Mouse (Mus musculus) CH12.LX (cell line): ENCODE measurements at regions not wholly inside any gene's neighbourhood (a gene's known extent, or its start where the extent isn't known, plus 50 kb on each side); places are given as distances from the start of the nearest gene placed in this dataset.

Experiments used
- DNase-seq: peaks from one replicate; pipeline ENCODE4 v3.0.0-alpha.2; 2013; ENCODE audit errors: extremely low read depth
- H3K27ac ChIP-seq: 2 replicates; pipeline ENCODE4 v1.5.1; 2012; ENCODE audit warnings: low read depth, mild to moderate bottlenecking, control low read depth, moderate library complexity; ENCODE audit not compliant: insufficient read depth
- H3K27me3 ChIP-seq: replicated peaks from 2 replicates; pipeline ENCODE3; 2012; ENCODE audit warnings: inconsistent platforms
- H3K36me3 ChIP-seq, 2 experiments: replicated peaks in 1 of 2; 2 replicates each; pipeline versions ENCODE3 to v1.6.1; 2012; ENCODE audit warnings: inconsistent platforms in 1 of 2, low read length in 1 of 2, mild to moderate bottlenecking in 1 of 2, mixed read lengths in 1 of 2, moderate library complexity in 1 of 2; ENCODE audit not compliant: control insufficient read depth in 1 of 2, insufficient read depth in 1 of 2
- H3K4me1 ChIP-seq, 2 experiments: 2 replicates each; pipeline ENCODE4 v1.6.1; 2012; ENCODE audit warnings: inconsistent platforms in 1 of 2, moderate library complexity in 1 of 2; ENCODE audit not compliant: insufficient read depth in 2 of 2, control insufficient read depth in 1 of 2
- H3K4me2 ChIP-seq: 2 replicates; pipeline ENCODE4 v1.6.1; 2012; ENCODE audit warnings: low read depth, mild to moderate bottlenecking, control low read depth; ENCODE audit not compliant: poor library complexity, insufficient read depth, severe bottlenecking
- H3K4me3 ChIP-seq, 3 experiments: fragments of 150-350 bp in 1 of 3; sonication (generic) in 1 of 3; replicated peaks in 1 of 3; 2 replicates each; pipeline versions ENCODE3 to v1.5.1; 2011 to 2012; ENCODE audit warnings: low read depth in 2 of 3, low read length in 2 of 3, mild to moderate bottlenecking in 2 of 3, moderate library complexity in 2 of 3, control low read depth in 1 of 3, improper control_type of control experiment in 1 of 3, inconsistent platforms in 1 of 3, mixed read lengths in 1 of 3; ENCODE audit not compliant: poor library complexity in 1 of 3
- H3K79me2 ChIP-seq: replicated peaks from 2 replicates; pipeline ENCODE4 v1.6.1; 2012; ENCODE audit warnings: mild to moderate bottlenecking, moderate library complexity; ENCODE audit not compliant: control insufficient read depth, poor library complexity, insufficient read depth, severe bottlenecking; ENCODE audit errors: extremely low read depth
- H3K9ac ChIP-seq: 2 replicates; pipeline ENCODE4 v1.6.1; 2012; ENCODE audit warnings: low read depth, mild to moderate bottlenecking, control low read depth, moderate library complexity; ENCODE audit not compliant: insufficient read depth
- H3K9me3 ChIP-seq: replicated peaks from 2 replicates; pipeline ENCODE3; 2012; ENCODE audit warnings: low read length, inconsistent platforms, mixed read lengths
- CHD2 ChIP-seq: IDR thresholded peaks from 2 replicates; pipeline ENCODE4 v1.6.1; 2011; ENCODE audit warnings: low read length, improper control_type of control experiment
- E2F4 ChIP-seq: IDR thresholded peaks from 2 replicates; pipeline ENCODE4 v1.6.1; 2011; ENCODE audit warnings: low read depth, low read length, improper control_type of control experiment; ENCODE audit not compliant: insufficient replicate concordance
- ELF1 ChIP-seq: IDR thresholded peaks from 2 replicates; pipeline ENCODE4 v1.6.1; 2014; ENCODE audit warnings: low read depth, mild to moderate bottlenecking, inconsistent platforms, low read length, improper control_type of control experiment
- EP300 ChIP-seq: IDR thresholded peaks from 2 replicates; pipeline ENCODE4 v1.6.1; 2011; ENCODE audit warnings: low read length, improper control_type of control experiment
- IRF4 ChIP-seq: IDR thresholded peaks from 2 replicates; pipeline ENCODE4 v1.6.1; 2014; ENCODE audit warnings: low read depth, mild to moderate bottlenecking, inconsistent platforms, low read length, improper control_type of control experiment
- JUND ChIP-seq: conservative IDR thresholded peaks from 2 replicates; pipeline ENCODE4 v1.6.1; 2011; ENCODE audit warnings: low read depth, low read length, improper control_type of control experiment
- KAT2A ChIP-seq: IDR thresholded peaks from 2 replicates; pipeline ENCODE4 v1.6.1; 2012; ENCODE audit warnings: low read length, improper control_type of control experiment, inconsistent platforms; ENCODE audit not compliant: insufficient replicate concordance
- MAX ChIP-seq: IDR thresholded peaks from 2 replicates; pipeline ENCODE4 v1.6.1; 2011; ENCODE audit warnings: low read length, improper control_type of control experiment
- MAZ ChIP-seq: IDR thresholded peaks from 2 replicates; pipeline ENCODE4 v1.6.1; 2012; ENCODE audit warnings: low read depth, mild to moderate bottlenecking, inconsistent platforms, low read length, improper control_type of control experiment, moderate library complexity
- MEF2A ChIP-seq: IDR thresholded peaks from 2 replicates; pipeline ENCODE4 v1.6.1; 2014; ENCODE audit warnings: low read depth, mild to moderate bottlenecking, inconsistent platforms, low read length, improper control_type of control experiment, borderline replicate concordance
- MYC ChIP-seq: IDR thresholded peaks from 2 replicates; pipeline ENCODE4 v1.6.1; 2011; ENCODE audit warnings: low read depth, mild to moderate bottlenecking, improper control_type of control experiment, low read length
- NRF1 ChIP-seq: IDR thresholded peaks from 2 replicates; pipeline ENCODE4 v1.6.1; 2014; ENCODE audit warnings: low read depth, mild to moderate bottlenecking, inconsistent platforms, low read length, improper control_type of control experiment, moderate library complexity
- POLR2A ChIP-seq: IDR thresholded peaks from 2 replicates; pipeline ENCODE4 v1.6.1; 2011; ENCODE audit warnings: low read depth, mild to moderate bottlenecking, improper control_type of control experiment, low read length
- POLR2AphosphoS2 ChIP-seq: IDR thresholded peaks from 2 replicates; pipeline ENCODE4 v1.6.1; 2011; ENCODE audit warnings: low read depth, low read length, improper control_type of control experiment
- RAD21 ChIP-seq: IDR thresholded peaks from 2 replicates; pipeline ENCODE4 v1.6.1; 2011; ENCODE audit warnings: low read depth, mild to moderate bottlenecking, low read length, improper control_type of control experiment, moderate library complexity
- TCF12 ChIP-seq: IDR thresholded peaks from 2 replicates; pipeline ENCODE4 v1.6.1; 2014; ENCODE audit warnings: low read depth, mild to moderate bottlenecking, inconsistent platforms, low read length, improper control_type of control experiment
- UBTF ChIP-seq: IDR thresholded peaks from 2 replicates; pipeline ENCODE4 v1.6.1; 2012; ENCODE audit warnings: low read depth, mild to moderate bottlenecking, inconsistent platforms, low read length, improper control_type of control experiment, moderate library complexity
- USF2 ChIP-seq: conservative IDR thresholded peaks from 2 replicates; pipeline ENCODE4 v1.6.1; 2011; ENCODE audit warnings: low read depth, low read length, improper control_type of control experiment
- ZC3H11A ChIP-seq: IDR thresholded peaks from 2 replicates; pipeline ENCODE4 v1.6.1; 2012; ENCODE audit warnings: low read depth, mild to moderate bottlenecking, inconsistent platforms, low read length, improper control_type of control experiment
- dilution Hi-C: fragments of 300-500 bp; cut with MboI; formaldehyde crosslinking; loops from 2 replicates; pipeline ENCODE4 v1.14.3; 2020; ENCODE audit warnings: low sequenced_read_pairs; ENCODE audit not compliant: extremely low pct_unique_long_range_greater_than_20kb, extremely low pct_ligation_motif_present
- in situ Hi-C: fragments of 300-500 bp; cut with MboI; formaldehyde crosslinking; loops from 3 replicates; pipeline ENCODE4 v1.14.3; 2019; ENCODE audit warnings: low sequenced_read_pairs, low pct_ligation_motif_present, low pct_unique_long_range_greater_than_20kb, mixed read lengths

DNA sequence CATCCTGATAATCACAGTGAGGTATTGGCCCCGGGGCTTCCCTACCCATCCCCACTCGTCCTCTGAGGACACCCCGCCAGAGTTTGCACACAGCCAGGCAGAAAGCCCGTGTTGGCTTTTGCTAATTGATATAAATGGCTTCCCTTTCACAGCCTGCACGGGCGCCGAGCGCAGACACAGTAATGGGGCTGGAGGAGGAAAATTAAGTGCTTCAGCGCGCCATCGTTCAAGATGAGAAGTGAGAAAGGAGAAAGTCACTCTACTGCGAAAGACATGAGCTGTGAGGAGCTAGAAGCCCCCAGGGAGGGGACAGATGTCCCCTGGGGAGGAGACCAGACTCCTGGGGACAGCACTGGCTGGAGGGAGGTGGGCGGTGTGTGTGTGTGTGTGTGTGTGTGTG lies 239.2 kb upstream of the Sulf2 start (continued):
- TF ChIP-seq USF2 (no peak), CHD2 (no peak), IRF4 (peak; percentile 50), ELF1 (no peak), EP300 (peak; percentile 55), POLR2AphosphoS2 (no peak), MEF2A (no peak), ZC3H11A (no peak)

GRCm38 (mm10) chr2:166391176-166391575 lies 235.7 kb upstream of the Sulf2 start:
- Histone ChIP-seq H3K4me3 (no peak overlapping the region), H3K79me2 (no peaks in the 10 kb centered on the region), H3K9ac (no peak overlapping the region), H3K9me3 (peaks cover 5% of the 10 kb centered on the region), H3K36me3 (no peaks in the 10 kb centered on the region), H3K27me3 (peaks cover 31% of the 10 kb centered on the region), H3K4me1 (peaks cover 0 to 13% of the 10 kb centered on the region in 2 experiments; a peak in 2 of 4 replicates), H3K4me2 (no peak overlapping the region), H3K27ac (no peak overlapping the region)
- DNase-seq: no peak
- TF ChIP-seq MYC (no peak), POLR2A (no peak), UBTF (no peak)
- TF ChIP-seq, all 38 proteins: peak for 0
- dilution Hi-C loops: no loop called here
- in situ Hi-C loops: no loop called here

DNA sequence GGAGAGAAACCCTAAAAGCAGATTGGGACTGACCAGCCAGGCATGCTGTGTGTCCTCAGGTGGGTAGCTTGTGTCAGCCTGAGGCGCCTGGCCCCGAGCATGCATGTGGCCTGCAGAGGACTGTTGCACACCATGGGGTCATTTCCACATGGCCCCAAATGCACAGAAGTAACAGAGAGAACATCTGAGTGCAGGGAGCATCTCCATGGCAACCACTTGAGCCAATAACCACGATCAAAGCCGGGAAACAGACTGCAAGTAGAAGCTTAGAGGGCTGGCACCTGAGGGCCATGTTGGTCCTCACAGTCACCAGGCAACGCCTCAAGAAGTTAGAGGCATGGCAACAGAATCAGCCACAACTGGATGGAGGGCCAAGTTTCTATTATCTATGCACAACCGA lies 232.6 kb upstream of the Sulf2 start:
- Histone ChIP-seq H3K4me3 (no peak overlapping the region), H3K27ac (no peak overlapping the region), H3K4me1 (peaks cover 0 to 11% of the 10 kb centered on the region in 2 experiments; a peak in 2 of 4 replicates), H3K9ac (no peak overlapping the region), H3K9me3 (no peaks in the 10 kb centered on the region), H3K4me2 (no peak overlapping the region), H3K79me2 (no peaks in the 10 kb centered on the region), H3K27me3 (peaks cover 20% of the 10 kb centered on the region), H3K36me3 (no peaks in the 10 kb centered on the region)
- in situ Hi-C loops: no loop called here
- TF ChIP-seq RAD21 (no peak), EP300 (no peak), KAT2A (no peak), MAZ (no peak), NRF1 (no peak), E2F4 (no peak), JUND (no peak), TCF12 (no peak), MAX (no peak)
- dilution Hi-C loops: no loop called here
- DNase-seq: no peak
